Mouse (Mus musculus) liver, adult 2 months (tissue): ENCODE results near the gene 1700012A03Rik. TPM values are rescaled to one million over a fixed set of nuclear protein-coding genes. Genes with fewer than 3 reads are reported as not detected.

Source experiments
- DNase-seq: peaks from one replicate; pipeline ENCODE4 v3.0.0-alpha.2; 2011; ENCODE audit warnings: low read depth, low spot score; ENCODE audit errors: extremely low read depth
- H3K27ac ChIP-seq: fragments of 200-500 bp; replicated peaks from 2 replicates; pipeline ENCODE4 v1.5.1; 2012; ENCODE audit warnings: low read depth, mild to moderate bottlenecking, control low read depth, inconsistent platforms, low read length; ENCODE audit not compliant: insufficient read depth
- H3K27me3 ChIP-seq: fragments of 200-500 bp; 2 replicates; pipeline ENCODE4 v1.6.1; 2012; ENCODE audit warnings: mild to moderate bottlenecking, moderate library complexity, low read length, inconsistent platforms; ENCODE audit not compliant: control insufficient read depth, insufficient read depth
- H3K36me3 ChIP-seq: fragments of 200-500 bp; 2 replicates; pipeline ENCODE4 v1.6.1; 2012; ENCODE audit warnings: low read length, inconsistent platforms; ENCODE audit not compliant: control insufficient read depth, insufficient read depth
- H3K4me1 ChIP-seq: fragments of 200-500 bp; 2 replicates; pipeline ENCODE4 v1.6.1; 2011; ENCODE audit warnings: low read length; ENCODE audit not compliant: control insufficient read depth, insufficient read depth
- H3K4me3 ChIP-seq: fragments of 200-500 bp; 2 replicates; pipeline ENCODE4 v1.5.1; 2011; ENCODE audit warnings: low read depth, mild to moderate bottlenecking, control low read depth, low read length, moderate library complexity; ENCODE audit not compliant: insufficient read depth
- H3K79me2 ChIP-seq: fragments of 200-500 bp; 2 replicates; pipeline ENCODE4 v1.6.1; 2012; ENCODE audit warnings: inconsistent platforms, mild to moderate bottlenecking, low read length, moderate library complexity; ENCODE audit not compliant: control insufficient read depth, insufficient read depth
- H3K9ac ChIP-seq: fragments of 200-500 bp; 2 replicates; pipeline ENCODE4 v1.6.1; 2012; ENCODE audit warnings: low read depth, mild to moderate bottlenecking, control low read depth, inconsistent platforms, low read length
- CTCF ChIP-seq: fragments of 200-500 bp; IDR thresholded peaks from 2 replicates; pipeline ENCODE4 v1.5.1; 2011; ENCODE audit warnings: low read depth, low read length, control low read depth
- POLR2A ChIP-seq: fragments of 200-500 bp; IDR thresholded peaks from 2 replicates; pipeline ENCODE4 v1.6.1; 2011; ENCODE audit warnings: low read length, control low read depth; ENCODE audit not compliant: insufficient read depth; ENCODE audit errors: extremely low read depth
- WGBS: fragments of 180-500 bp; shearing (Covaris S2); methylation state at CpG from one replicate; pipeline ENCODE4 v1.1.7; 2018; 5-methylcytosine and 5-hydroxymethylcytosine counted together
- polyA plus RNA-seq: library from polyadenylated mRNA; depleted of rRNA; stranded (reverse); fragments of >200 nt; gene quantifications from 2 replicates; pipeline ENCODE4 v1.2.3, GENCODE M21; 2012; rRNA removed
- total RNA-seq: library from RNA; depleted of rRNA; stranded (reverse); fragments of >200 nt; gene quantifications from 2 replicates; pipeline ENCODE4 v1.2.3, GENCODE M21; 2014; rRNA removed

The 1700012A03Rik gene
- total RNA-seq: not detected in 2 replicates
- not detected in 2 replicates for polyA plus RNA-seq

DNA sequence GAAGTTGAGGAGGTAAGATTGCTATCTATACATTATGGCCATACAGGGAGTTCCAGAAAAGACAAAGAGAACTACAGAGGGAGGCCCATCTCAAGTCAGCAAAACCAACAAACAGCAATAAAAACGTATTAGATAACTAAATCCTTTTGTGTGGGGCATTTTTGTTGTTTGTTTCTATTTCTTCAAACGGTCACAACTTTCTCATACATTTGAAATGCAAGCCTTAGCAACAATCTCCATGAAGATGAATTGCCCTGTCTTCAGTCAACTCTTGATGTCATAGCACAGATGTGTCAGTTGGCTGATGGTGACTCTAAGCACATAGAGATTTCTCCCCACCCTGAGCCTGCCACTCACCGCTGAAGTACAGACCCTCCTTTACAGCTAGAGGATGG is at the start of gene 1700012A03Rik:
TSS of gene 1700012A03Rik (plus strand) at position 296 of the 395 bp plus-strand sequence.
- no peak for DNase-seq
- TF ChIP-seq CTCF: no peak
- TF ChIP-seq POLR2A: no peak
- no peak within 1 kb of the TSS for H3K9ac ChIP-seq
- H3K27me3 ChIP-seq: no peaks in the 10 kb centered on the region
- no peaks in the 10 kb centered on the region for H3K79me2 ChIP-seq
- H3K27ac ChIP-seq: no peak within 1 kb of the TSS
- WGBS: 74% methylated on average over 3 of the region's 3 CpGs
- no peak within 1 kb of the TSS for H3K4me3 ChIP-seq
- H3K4me1 ChIP-seq: no peaks in the 10 kb centered on the region
- H3K36me3 ChIP-seq: no peaks in the 10 kb centered on the region

GRCm38 (mm10) chr6:32004228-32004627 is 45.8 kb upstream of the 1700012A03Rik start:
- Histone ChIP-seq H3K9ac (no peak overlapping the region), H3K27ac (no peak overlapping the region), H3K4me3 (no peak overlapping the region), H3K36me3 (no peaks in the 10 kb centered on the region), H3K79me2 (no peaks in the 10 kb centered on the region), H3K4me1 (no peaks in the 10 kb centered on the region), H3K27me3 (no peaks in the 10 kb centered on the region)
- no peak for DNase-seq
- 90% methylated on average over 10 of the region's 10 CpGs for WGBS
- TF ChIP-seq CTCF (no peak), POLR2A (no peak)

DNA sequence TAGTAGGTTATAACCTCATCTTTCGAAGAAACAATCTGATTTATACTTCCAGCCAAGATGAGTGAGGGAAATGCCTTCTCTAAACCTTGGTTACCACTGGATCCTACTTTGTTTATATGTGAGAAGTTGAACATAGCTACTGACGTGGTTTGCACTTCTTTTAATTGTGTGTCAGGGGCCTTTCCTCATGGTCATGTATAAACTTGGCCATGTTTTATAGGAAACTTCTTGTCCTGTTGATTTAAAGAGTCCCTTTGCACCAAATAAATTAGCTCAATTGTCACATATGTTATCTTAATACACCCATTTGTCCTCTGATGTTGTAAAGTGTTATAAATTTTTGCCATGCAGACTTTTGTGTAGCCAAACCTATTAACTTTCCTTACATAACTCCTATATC is 44.1 kb upstream of the 1700012A03Rik start:
- 70% methylated on average over 2 of the region's 2 CpGs for WGBS
- no peak for TF ChIP-seq POLR2A
- no peak for TF ChIP-seq CTCF
- no peak overlapping the region for H3K4me3 ChIP-seq
- no peak overlapping the region for H3K9ac ChIP-seq
- no peaks in the 10 kb centered on the region for H3K79me2 ChIP-seq
- H3K4me1 ChIP-seq: no peaks in the 10 kb centered on the region
- no peaks in the 10 kb centered on the region for H3K36me3 ChIP-seq
- DNase-seq: no peak
- no peaks in the 10 kb centered on the region for H3K27me3 ChIP-seq
- no peak overlapping the region for H3K27ac ChIP-seq

GRCm38 (mm10) chr6:32006382-32006781 is 43.7 kb upstream of the 1700012A03Rik start:
- WGBS: 78% methylated on average over 6 of the region's 6 CpGs
- Histone ChIP-seq H3K27ac (no peak overlapping the region), H3K36me3 (no peaks in the 10 kb centered on the region), H3K9ac (no peak overlapping the region), H3K79me2 (no peaks in the 10 kb centered on the region), H3K4me3 (no peak overlapping the region), H3K27me3 (no peaks in the 10 kb centered on the region), H3K4me1 (no peaks in the 10 kb centered on the region)
- TF ChIP-seq CTCF (no peak), POLR2A (no peak)
- DNase-seq: no peak

DNA sequence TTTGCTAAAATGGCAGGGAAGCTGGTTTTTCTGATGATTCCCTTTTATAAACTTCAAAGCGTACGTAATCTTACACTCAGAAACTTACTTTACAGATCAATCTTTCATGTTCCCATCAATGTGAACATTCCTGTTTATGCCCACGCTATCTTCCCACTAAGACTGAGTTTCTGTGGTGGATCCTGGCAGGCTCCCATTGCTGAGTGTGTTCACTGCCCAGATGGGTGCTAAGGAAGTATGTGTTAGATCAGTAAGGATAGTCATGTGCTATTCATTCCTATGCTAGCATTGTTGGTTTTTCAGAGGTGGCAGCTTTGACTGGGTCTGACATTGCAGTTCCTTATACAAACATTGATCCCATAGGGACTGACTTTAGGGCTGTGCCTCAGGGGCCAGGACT is 42.7 kb upstream of the 1700012A03Rik start:
- Histone ChIP-seq H3K4me1 (no peaks in the 10 kb centered on the region), H3K9ac (no peak overlapping the region), H3K27ac (no peak overlapping the region), H3K79me2 (no peaks in the 10 kb centered on the region), H3K27me3 (no peaks in the 10 kb centered on the region), H3K4me3 (no peak overlapping the region), H3K36me3 (no peaks in the 10 kb centered on the region)
- whole genome bisulfite sequencing: 95% methylated on average over 3 of the region's 3 CpGs
- no peak for TF ChIP-seq CTCF
- TF ChIP-seq POLR2A: no peak
- DNase-seq: no peak

- Histone ChIP-seq H3K4me3 (no peak overlapping the region), H3K9ac (no peak overlapping the region), H3K4me1 (no peaks in the 10 kb centered on the region), H3K27ac (no peak overlapping the region), H3K79me2 (no peaks in the 10 kb centered on the region), H3K27me3 (no peaks in the 10 kb centered on the region), H3K36me3 (no peaks in the 10 kb centered on the region)
- no peak for TF ChIP-seq CTCF
- no peak for TF ChIP-seq POLR2A
- 70% methylated on average over 7 of the region's 7 CpGs for WGBS
- no peak for DNase-seq
These were observed 33.2 kb upstream of the 1700012A03Rik start for GRCm38 (mm10) chr6:32016841-32017240.
